In genomic region chr13:73603046-73603445, GRCm38 (mm10) we compare ENCODE assay signal across 8 mouse cellular contexts. TPM values are rescaled to one million over a fixed set of nuclear protein-coding genes. Genes with fewer than 3 reads are reported as not detected.
DNase-seq lines count a peak whose midpoint lies in the region; ATAC-seq and TF ChIP-seq lines count a peak whose summit lies in the region.

No protein-coding gene starts in this region.

- TF ChIP-seq EP300 in MEL (IDR thresholded peaks at IDR 0.05; ENCODE audit: low read depth in 1 of 2, low read length in 2 of 2): no peak

- peaks cover 17% of the 10 kb centered on the region for H3K4me1 ChIP-seq in heart, embryonic 10.5 days
- H3K4me1 ChIP-seq in MEL (ENCODE audit: control insufficient read depth in 1 of 2, insufficient read depth in 2 of 2, low read length in 2 of 2): peaks cover 0 to 13% of the 10 kb centered on the region in 2 experiments; a peak in 2 of 4 replicates
- H3K4me1 ChIP-seq in heart, embryonic 15.5 days (replicated peaks): peaks cover 18% of the 10 kb centered on the region

- WGBS in heart, embryonic 10.5 days: 45% methylated on average over 4 of the region's 4 CpGs
- WGBS in heart, embryonic 15.5 days: 60% methylated on average over 4 of the region's 4 CpGs

- peaks cover 23% of the 10 kb centered on the region for H3K36me3 ChIP-seq in heart, embryonic 10.5 days
- H3K36me3 ChIP-seq in MEL (ENCODE audit: control insufficient read depth in 1 of 2, insufficient read depth in 2 of 2, low read length in 2 of 2): peaks cover 0 to 8% of the 10 kb centered on the region in 2 experiments
- H3K36me3 ChIP-seq in heart, embryonic 15.5 days: peaks cover 20% of the 10 kb centered on the region

- H3K4me3 ChIP-seq in heart, embryonic 10.5 days: peak overlapping the region; percentile 83
- peak overlapping the region; percentile 88 to 93 for H3K4me3 ChIP-seq in MEL (ENCODE audit: control insufficient read depth in 1 of 2, insufficient read depth in 1 of 2, low read depth in 2 of 2, low read length in 2 of 2)
- peak overlapping the region; percentile 78 for H3K4me3 ChIP-seq in heart, embryonic 15.5 days

- no peak for TF ChIP-seq RAD21 in MEL (IDR thresholded peaks at IDR 0.05; ENCODE audit: low read depth, low read length)

- H3K4me2 ChIP-seq in heart, embryonic 15.5 days: peak overlapping the region; percentile 94

- no peak for TF ChIP-seq CTCF in MEL (IDR thresholded peaks at IDR 0.05 in 2 of 3, conservative IDR thresholded peaks at IDR 0.05 in 1 of 3; ENCODE audit: control insufficient read depth in 1 of 3, insufficient read depth in 1 of 3, low read depth in 2 of 3, low read length in 3 of 3, poor library complexity in 1 of 3, severe bottlenecking in 1 of 3)

- peak overlapping the region; percentile 98 for H3K9ac ChIP-seq in MEL (ENCODE audit: control insufficient read depth, low read depth, low read length, poor library complexity, severe bottlenecking)
- H3K9ac ChIP-seq in heart, embryonic 15.5 days: peak overlapping the region; percentile 87

- TF ChIP-seq POLR2A in MEL (IDR thresholded peaks at IDR 0.05; ENCODE audit: control insufficient read depth in 1 of 2, insufficient read depth in 1 of 2, low read depth in 1 of 2, low read length in 2 of 2, poor library complexity in 1 of 2): no peak

- no peaks in the 10 kb centered on the region for H3K9me3 ChIP-seq in heart, embryonic 10.5 days
- H3K9me3 ChIP-seq in MEL (replicated peaks; ENCODE audit: insufficient read depth, low read length): no peaks in the 10 kb centered on the region
- H3K9me3 ChIP-seq in heart, embryonic 15.5 days (replicated peaks): no peaks in the 10 kb centered on the region

- no peaks in the 10 kb centered on the region for H3K27me3 ChIP-seq in heart, embryonic 10.5 days (ENCODE audit: insufficient read depth, poor library complexity, severe bottlenecking)
- no peaks in the 10 kb centered on the region for H3K27me3 ChIP-seq in MEL (ENCODE audit: control insufficient read depth in 1 of 2, insufficient read depth in 2 of 2, low read length in 2 of 2)
- peaks cover 7% of the 10 kb centered on the region; the same call in 1 of the 2 replicates for H3K27me3 ChIP-seq in heart, embryonic 15.5 days

- no peak for DNase-seq in heart, embryonic 10.5 days (ENCODE audit: low spot score)
- no peak for DNase-seq in heart, adult 8-10 months (ENCODE audit: low spot score)
- no peak for DNase-seq in MEL (ENCODE audit: low read depth, low spot score)
- DNase-seq in mesoderm, embryonic 11.5 days (ENCODE audit: low read depth, low spot score): peak; percentile 0
- DNase-seq in embryo, embryonic 10 days (ENCODE audit: low spot score): no peak
- no peak for DNase-seq in frontal cortex, adult 2 months (ENCODE audit: extremely low spot score in 1 of 2, low spot score in 1 of 2)
- no peak for DNase-seq in right cerebral cortex, postnatal 4 days

- H3K79me2 ChIP-seq in MEL (ENCODE audit: control insufficient read depth, insufficient read depth, low read length, poor library complexity): peaks cover 23% of the 10 kb centered on the region

- peak overlapping the region; percentile 95 for H3K27ac ChIP-seq in heart, embryonic 10.5 days
- peak overlapping the region; percentile 3; the same call in 1 of the 2 replicates for H3K27ac ChIP-seq in MEL (ENCODE audit: control insufficient read depth, low read depth, low read length)
- no peak overlapping the region for H3K27ac ChIP-seq in heart, embryonic 15.5 days

- ATAC-seq in heart, embryonic 15.5 days (replicated peaks; ENCODE audit: insufficient number of reproducible peaks, insufficient read depth, low FRiP score, low read depth): no peak

TF ChIP-seq in MEL, 35 proteins besides CTCF, POLR2A, EP300 and RAD21:
- TF ChIP-seq MEF2A (IDR thresholded peaks at IDR 0.05; ENCODE audit: extremely low read depth, insufficient replicate concordance, low read depth, low read length, poor library complexity, severe bottlenecking) (no peak), SMC3 (IDR thresholded peaks at IDR 0.05; ENCODE audit: low read depth, low read length) (no peak), TCF12 (IDR thresholded peaks at IDR 0.05; ENCODE audit: low read depth, low read length) (no peak), GATA1 (IDR thresholded peaks at IDR 0.05; ENCODE audit: low read depth, low read length) (no peak), ZMIZ1 (IDR thresholded peaks at IDR 0.05; ENCODE audit: low read depth, low read length) (no peak), BHLHE40 (IDR thresholded peaks at IDR 0.05; ENCODE audit: borderline replicate concordance, low read depth, low read length) (no peak), MYB (IDR thresholded peaks at IDR 0.05; ENCODE audit: low read depth, low read length) (no peak), MAFK (IDR thresholded peaks at IDR 0.05; ENCODE audit: borderline replicate concordance, low read depth, low read length) (no peak), MYC (IDR thresholded peaks at IDR 0.05; ENCODE audit: low read depth, low read length) (no peak), HCFC1 (IDR thresholded peaks at IDR 0.05; ENCODE audit: low read depth, low read length) (no peak), NELFE (IDR thresholded peaks at IDR 0.05; ENCODE audit: low read depth, low read length) (no peak)

RNA-seq across cellular contexts. Expression of gene Clptm1l, which starts 0.8 kb away (rescaled TPM):
- polyA plus RNA-seq in heart, embryonic 10.5 days (2016; fragmentation: Nextera tagmentation; extraction: Ambion mirVana): 117 and 129 TPM in 2 replicates
- total RNA-seq in heart, adult 8-10 months (2022): 10 to 100 TPM; 58.9 to 76.0 (median 68.1) TPM
- total RNA-seq in MEL (2012; rRNA removed): 175 and 197 TPM in 2 replicates
- polyA plus RNA-seq in MEL (2012; ENCODE audit: insufficient read depth in 1 of 2, insufficient read length in 2 of 2, low read depth in 1 of 2, low replicate concordance in 2 of 2, missing spikeins in 1 of 2): 100 to 1,000 TPM; 104 to 201 TPM
- 83.4 and 112 TPM in 2 replicates for polyA plus RNA-seq in heart, embryonic 15.5 days (2015; fragmentation: Nextera tagmentation; extraction: Ambion mirVana)
- polyA plus RNA-seq in frontal cortex, adult 2 months (2012; rRNA removed): 128 and 135 TPM in 2 replicates

RNA-seq across cellular contexts. Expression of gene Tert, which starts 23.7 kb away (rescaled TPM):
- 4.1 and 5.2 TPM in 2 replicates for polyA plus RNA-seq in heart, embryonic 10.5 days (2016; fragmentation: Nextera tagmentation; extraction: Ambion mirVana)
- total RNA-seq in heart, adult 8-10 months (2022): under 1 TPM in 3 of 4 experiments, not detected in 1; 0.08 to 0.28 (median 0.11) TPM
- total RNA-seq in MEL (2012; rRNA removed): 1.1 and 1.2 TPM in 2 replicates
- 1 to 10 TPM in 1 of 2 experiments, not detected in 1; 2.0 TPM for polyA plus RNA-seq in MEL (2012; ENCODE audit: insufficient read depth in 1 of 2, insufficient read length in 2 of 2, low read depth in 1 of 2, low replicate concordance in 2 of 2, missing spikeins in 1 of 2)
- 1.4 and 2.9 TPM in 2 replicates for polyA plus RNA-seq in heart, embryonic 15.5 days (2015; fragmentation: Nextera tagmentation; extraction: Ambion mirVana)
- 1.3 and 3.4 TPM in 2 replicates for polyA plus RNA-seq in frontal cortex, adult 2 months (2012; rRNA removed)
